Mouse (Mus musculus) urinary bladder, postnatal 25 days (tissue): ENCODE results near the gene Atg16l2.

Experiments
- DNase-seq: peaks from one replicate; pipeline ENCODE4 v3.0.0; 2022; ENCODE audit warnings: low spot score

Atg16l2 gene

DNA sequence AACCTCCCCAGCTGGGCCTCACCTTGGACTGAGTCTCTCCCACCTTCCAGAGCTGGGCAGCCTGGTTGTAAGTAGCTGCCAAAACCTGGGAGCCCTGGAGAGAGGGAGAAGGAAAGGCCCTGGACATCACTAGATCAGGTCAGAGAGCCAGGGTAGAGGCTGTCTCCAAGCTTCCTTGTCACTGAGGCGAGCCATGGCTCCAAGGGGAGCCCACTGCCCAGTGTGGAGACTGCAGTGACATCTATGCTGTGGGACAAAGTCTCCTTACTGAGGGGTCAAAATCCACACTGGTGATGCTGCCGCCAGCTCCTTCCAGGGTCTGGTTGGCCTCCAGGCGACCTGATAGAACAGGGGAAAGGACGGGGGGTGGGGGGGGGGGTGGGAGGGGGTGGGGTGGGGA, 10.0 kb downstream of the Atg16l2 start:
- DNase-seq, result no peak

- no peak for DNase-seq
Measured at GRCm38 (mm10) chr7:101291641-101292040, 10.4 kb downstream of the Atg16l2 start.

DNA sequence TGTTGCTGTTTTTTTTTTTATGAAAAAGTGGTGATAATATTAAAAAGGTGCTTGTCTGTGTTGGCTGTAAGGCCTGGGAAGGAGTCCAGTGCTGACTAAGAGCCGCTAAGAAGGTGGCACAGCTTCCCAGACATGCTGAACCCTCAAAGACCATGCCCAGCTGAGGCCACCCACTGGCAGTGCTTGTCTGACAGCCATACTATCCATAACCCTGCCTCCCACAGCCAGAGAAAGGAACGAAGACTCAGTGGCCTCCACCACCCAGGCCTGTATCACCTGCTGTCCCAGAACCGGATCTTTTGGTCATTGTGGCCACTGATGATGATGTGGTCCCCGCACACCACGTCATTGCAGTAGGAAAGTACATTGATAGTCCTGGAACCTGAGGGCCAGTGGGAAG, 10.8 kb downstream of the Atg16l2 start:
- DNase-seq, result no peak

- no peak for DNase-seq
Measured at GRCm38 (mm10) chr7:101290401-101290800, 11.7 kb downstream of the Atg16l2 start.

DNA sequence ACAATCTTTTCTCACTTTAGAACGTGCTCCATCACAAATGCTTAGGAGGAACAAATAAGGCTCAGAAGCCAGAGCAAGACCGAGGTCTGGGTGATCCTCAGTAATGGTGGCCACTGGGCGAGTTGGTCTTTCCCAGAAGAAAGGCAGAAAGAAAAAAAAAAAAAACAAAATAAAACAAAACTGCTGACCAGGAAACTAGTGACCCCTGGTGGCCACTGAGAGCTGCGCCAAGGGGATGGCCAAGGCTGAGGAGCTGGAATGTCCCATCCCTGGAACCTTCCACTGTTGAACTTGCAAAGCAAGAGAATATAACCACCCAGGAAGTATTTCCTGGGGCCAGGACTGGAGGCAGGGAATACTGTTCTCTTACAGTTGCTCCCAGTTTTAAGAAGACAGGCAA, 13.6 kb downstream of the Atg16l2 start:
- peak; percentile 55 for DNase-seq

DNA sequence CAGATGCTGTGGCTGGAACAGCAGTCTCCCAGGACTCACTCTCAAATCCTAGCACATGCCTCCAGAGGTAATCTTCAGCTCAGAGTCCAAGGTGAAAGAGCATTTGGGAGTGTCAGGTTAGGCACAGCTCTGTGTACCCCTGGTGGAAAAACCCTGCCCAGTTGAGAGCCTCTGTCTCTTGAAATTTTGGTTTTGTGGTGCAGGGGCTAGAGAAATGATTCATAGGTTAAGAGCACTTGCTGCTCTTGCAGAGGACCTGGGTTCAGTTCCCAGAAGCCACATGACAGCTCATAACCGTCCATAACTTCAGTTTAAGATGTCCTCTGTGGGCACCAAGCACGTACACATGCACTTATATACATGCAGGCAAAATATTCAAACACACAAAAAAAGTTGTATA, 14.2 kb downstream of the Atg16l2 start:
- DNase-seq, result no peak

GRCm38 (mm10) chr7:101286891-101287290, 15.2 kb downstream of the Atg16l2 start:
- DNase-seq, result no peak

GRCm38 (mm10) chr7:101284504-101284903, 17.5 kb downstream of the Atg16l2 start:
- DNase-seq, result no peak

GRCm38 (mm10) chr7:101282721-101283120, 19.3 kb downstream of the Atg16l2 start:
- DNase-seq, result no peak

GRCm38 (mm10) chr7:101272466-101273160, 29.4 kb downstream of the Atg16l2 start:
- no peak for DNase-seq

DNA sequence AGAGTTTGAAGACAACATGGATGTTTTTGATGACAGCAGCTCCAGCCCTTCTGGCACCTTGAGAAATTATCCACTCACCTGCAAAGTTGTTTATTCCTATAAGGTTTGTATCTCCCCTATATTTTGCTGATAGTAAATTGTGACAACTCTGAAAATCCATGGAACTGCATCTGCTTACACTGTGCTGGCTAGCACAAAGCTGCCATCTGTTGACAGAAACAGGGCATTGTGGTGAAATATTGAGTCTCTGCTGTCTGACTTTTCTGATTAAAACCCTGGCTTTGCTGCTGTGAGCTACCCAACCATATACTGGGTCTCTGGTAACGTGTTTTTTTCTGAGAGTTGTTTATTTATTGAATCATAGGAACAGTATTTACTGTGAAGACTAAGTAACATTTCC, 30.4 kb downstream of the Atg16l2 start:
- DNase-seq, result no peak

DNA sequence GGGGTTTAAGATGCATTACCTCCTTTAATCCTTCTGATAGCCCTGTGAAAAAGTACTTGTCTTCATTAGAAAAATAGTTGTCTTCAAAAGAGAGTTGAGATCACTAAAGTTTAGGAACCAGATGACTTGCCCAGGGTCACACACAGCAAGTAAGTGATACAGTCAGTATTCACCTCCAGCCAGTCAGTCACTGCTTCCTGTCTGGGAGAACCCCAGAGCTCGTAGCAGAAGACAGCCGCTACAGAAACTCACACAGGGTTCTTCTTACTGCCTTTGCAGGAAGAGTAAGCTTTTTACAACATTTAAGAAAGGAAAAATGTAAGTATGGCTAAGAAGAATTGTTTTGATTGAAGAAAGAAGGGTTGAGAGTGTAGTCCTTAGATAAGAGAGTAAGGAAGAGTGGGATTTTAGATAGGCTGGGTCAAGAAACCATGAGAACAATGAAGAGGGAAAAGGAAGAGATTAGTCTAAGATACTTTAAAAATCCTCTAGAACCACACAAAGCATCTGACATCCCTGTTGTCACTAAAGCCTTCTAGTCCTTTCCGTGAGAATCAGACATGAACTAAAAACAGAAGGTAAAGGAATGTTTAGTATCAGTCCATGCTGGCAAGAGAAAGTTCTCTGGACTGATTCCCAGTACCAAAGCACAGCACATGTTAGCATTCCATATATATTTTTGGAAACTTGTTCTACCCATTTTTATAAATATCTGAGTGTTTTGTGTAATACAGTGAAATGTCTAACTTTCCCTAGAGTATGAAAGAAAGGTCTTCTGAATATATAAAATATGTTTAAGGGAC, 34.4 kb downstream of the Atg16l2 start:
- DNase-seq, result no peak

DNA sequence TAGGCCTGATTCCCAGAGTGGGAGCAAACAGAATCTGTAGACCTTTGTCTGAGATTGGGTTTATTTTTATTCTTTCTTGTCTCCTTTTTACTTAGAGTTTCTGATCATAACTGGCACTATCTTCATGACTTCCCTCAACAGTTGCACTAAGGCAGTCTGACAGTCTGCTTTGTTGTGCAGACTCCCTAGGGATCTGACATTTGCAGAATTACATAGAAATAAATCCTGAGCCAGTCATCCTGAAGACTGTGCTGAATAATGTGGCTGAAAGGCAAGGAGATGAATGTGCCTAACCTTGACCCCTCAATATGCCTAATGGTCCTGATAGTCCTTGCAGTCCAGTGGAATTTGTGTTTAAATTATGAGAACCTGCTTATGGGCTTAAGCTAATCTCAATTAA, 38.5 kb downstream of the Atg16l2 start:
- no peak for DNase-seq

DNA sequence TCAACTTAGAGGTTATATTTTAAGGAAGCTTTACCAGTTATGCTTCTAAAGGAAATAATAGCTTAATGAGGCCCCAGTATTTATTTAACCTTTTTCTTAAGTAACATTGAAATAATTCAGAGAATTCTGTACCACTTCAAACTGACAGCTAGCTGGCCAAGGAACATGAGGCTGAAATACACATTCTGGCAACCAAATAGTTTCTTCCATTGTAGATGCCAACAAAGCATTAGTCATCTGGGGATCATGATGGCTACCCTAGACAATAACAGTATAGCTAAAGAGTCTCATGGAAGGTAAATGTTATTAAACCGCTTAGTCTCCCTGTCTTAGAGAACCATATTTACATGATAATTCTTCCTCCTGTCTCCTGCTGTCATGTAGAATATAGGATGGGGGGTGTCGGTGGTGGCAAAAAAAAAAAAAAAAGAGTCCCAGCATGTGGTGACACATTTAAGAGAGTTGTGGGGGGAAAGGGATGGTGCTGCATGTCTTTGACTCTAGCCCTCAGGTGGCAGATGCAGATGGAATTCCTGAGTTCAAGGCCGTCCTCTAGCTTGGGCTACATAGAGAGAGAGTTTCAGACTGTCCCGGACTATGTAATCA, 40.0 kb downstream of the Atg16l2 start:
- no peak for DNase-seq

- DNase-seq, result no peak
Measured at GRCm38 (mm10) chr7:101258482-101258881, 43.6 kb downstream of the Atg16l2 start.

DNA sequence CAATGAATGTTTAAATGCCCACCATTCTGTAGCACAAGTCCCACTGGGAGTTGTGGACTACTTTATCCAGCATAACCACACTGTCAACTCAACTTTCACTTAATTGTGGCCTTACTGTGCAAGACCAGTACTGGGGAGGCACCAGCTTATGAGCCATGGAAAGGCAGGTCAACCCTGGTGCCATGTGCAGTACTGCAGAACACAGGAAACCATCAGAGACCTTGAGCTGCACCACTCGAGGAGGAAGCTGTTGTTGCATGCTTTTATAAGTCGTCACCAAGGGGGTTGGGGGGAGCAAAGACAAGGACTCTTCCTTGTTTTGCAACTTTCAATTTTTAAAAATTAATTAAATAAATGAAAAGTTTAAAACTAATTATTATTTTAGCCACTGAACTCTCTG, 49.0 kb downstream of the Atg16l2 start:
- DNase-seq, result no peak

DNA sequence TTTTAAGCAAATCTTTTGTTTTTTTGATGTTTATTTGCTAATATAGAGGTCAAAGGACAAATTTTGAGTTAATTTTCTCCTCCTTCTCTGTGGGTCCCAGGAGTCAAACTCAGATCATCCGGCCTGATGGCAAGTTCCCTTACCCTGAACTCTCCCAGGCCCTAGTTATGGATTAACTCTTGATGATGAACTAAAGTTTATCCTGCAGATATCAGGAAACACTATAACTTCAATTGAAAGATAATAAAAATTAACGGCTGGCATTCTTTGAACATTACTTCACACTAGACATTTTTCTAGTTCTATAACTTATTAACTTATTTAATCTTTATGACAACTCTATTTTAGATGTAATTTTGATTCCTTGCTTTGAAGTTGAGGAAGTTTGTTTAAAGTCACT, 52.9 kb downstream of the Atg16l2 start:
- no peak for DNase-seq

GRCm38 (mm10) chr7:101248760-101249159, 53.3 kb downstream of the Atg16l2 start:
- DNase-seq, result no peak

- no peak for DNase-seq
Measured at GRCm38 (mm10) chr7:101236712-101237473, 65.2 kb downstream of the Atg16l2 start.

- DNase-seq, result no peak
Measured at GRCm38 (mm10) chr7:101232716-101233115, 69.3 kb downstream of the Atg16l2 start.

GRCm38 (mm10) chr7:101231458-101231857, 70.6 kb downstream of the Atg16l2 start:
- no peak for DNase-seq

DNA sequence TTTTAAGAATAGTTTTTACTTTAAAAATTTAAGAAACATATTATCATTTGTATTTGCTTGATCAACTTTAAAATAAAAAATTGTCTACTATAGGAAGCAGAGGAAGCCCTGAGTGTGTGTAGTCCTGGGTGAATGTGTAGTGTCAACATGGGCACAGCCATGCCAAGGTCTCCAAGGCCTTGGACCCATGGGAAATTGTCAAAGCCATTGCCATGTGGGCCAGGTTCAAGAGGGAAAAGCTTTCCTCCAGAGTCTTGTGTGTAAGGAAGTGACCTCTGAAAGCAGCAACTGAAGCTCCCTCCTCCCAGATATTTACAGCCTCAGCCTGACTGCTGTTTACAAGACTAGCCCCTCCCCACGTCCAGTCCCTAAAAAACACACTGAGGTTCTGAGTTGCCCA, 72.7 kb downstream of the Atg16l2 start:
- DNase-seq, result no peak
